Mouse (Mus musculus) intestine, embryonic 14.5 days (tissue): ENCODE measurements around the gene Tmed9. TPM values are rescaled to one million over a fixed set of nuclear protein-coding genes. Genes with fewer than 3 reads are reported as not detected.

Experiments used
- ATAC-seq: fragments of 200-750 bp; cut with Nextera tagmentation; replicated peaks from 2 replicates; pipeline ENCODE4 v1.8.0; 2017; ENCODE audit warnings: low read depth, moderate number of reproducible peaks, moderate TSS enrichment, moderate library complexity; ENCODE audit not compliant: low FRiP score, low TSS enrichment
- DNase-seq: peaks from one replicate; pipeline ENCODE4 v3.0.0-alpha.2; 2018; ENCODE audit warnings: low spot score
- H3K27ac ChIP-seq: fragments of 300-500 bp; sonication (generic); 2 replicates; pipeline ENCODE4 v1.5.1; 2014; ENCODE audit warnings: low read depth, mild to moderate bottlenecking, control low read depth
- H3K27me3 ChIP-seq: fragments of 300-500 bp; sonication (generic); replicated peaks from 2 replicates; pipeline ENCODE4 v1.6.1; 2014; ENCODE audit warnings: low read length, control low read depth; ENCODE audit not compliant: control insufficient read depth, insufficient read depth
- H3K36me3 ChIP-seq: fragments of 300-500 bp; sonication (generic); 2 replicates; pipeline ENCODE4 v1.6.1; 2014; ENCODE audit warnings: low read length, control low read depth; ENCODE audit not compliant: control insufficient read depth, insufficient read depth
- H3K4me1 ChIP-seq: fragments of 300-500 bp; sonication (generic); replicated peaks from 2 replicates; pipeline ENCODE4 v1.6.1; 2014; ENCODE audit warnings: low read length, control low read depth, mixed read lengths; ENCODE audit not compliant: control insufficient read depth, insufficient read depth
- H3K4me2 ChIP-seq: fragments of 300-500 bp; sonication (generic); 2 replicates; pipeline ENCODE4 v1.6.1; 2014; ENCODE audit warnings: low read length
- H3K4me3 ChIP-seq: fragments of 300-500 bp; sonication (generic); 2 replicates; pipeline ENCODE4 v1.5.1; 2014; ENCODE audit warnings: low read depth, low read length, control low read depth, mixed read lengths
- H3K9ac ChIP-seq: fragments of 300-500 bp; sonication (generic); 2 replicates; pipeline ENCODE4 v1.6.1; 2014; ENCODE audit warnings: mild to moderate bottlenecking, low read length
- H3K9me3 ChIP-seq: fragments of 300-500 bp; sonication (generic); 2 replicates; pipeline ENCODE4 v1.6.1; 2016; ENCODE audit warnings: low read length, control low read depth; ENCODE audit not compliant: control insufficient read depth
- WGBS: fragments of 180-500 bp; shearing (Covaris S2); extraction: QIAGEN DNeasy Blood & Tissue Kit; methylation state at CpG from one replicate; pipeline ENCODE4 v1.1.7; 2014; 5-methylcytosine and 5-hydroxymethylcytosine counted together
- polyA plus RNA-seq: library from polyadenylated mRNA; unstranded; fragments of >200 nt; fragmentation: Nextera tagmentation; extraction: Ambion mirVana; gene quantifications from 2 replicates; pipeline ENCODE4 v1.2.1, GENCODE M21; 2014

The Tmed9 gene
- polyA plus RNA-seq, 1 experiment from 2014 or later = 59.9 TPM

- Histone ChIP-seq H3K4me3 (no peak overlapping the region), H3K27me3 (no peaks in the 10 kb centered on the region), H3K27ac (no peak overlapping the region), H3K4me1 (peaks cover 9% of the 10 kb centered on the region; the same call in 1 of the 2 replicates), H3K9me3 (no peaks in the 10 kb centered on the region), H3K4me2 (no peak overlapping the region), H3K36me3 (peaks cover 39% of the 10 kb centered on the region), H3K9ac (no peak overlapping the region)
- no peak for DNase-seq
- 92% methylated on average over 12 of the region's 12 CpGs for WGBS
- no peak for ATAC-seq
Measured at GRCm38 (mm10) chr13:55595375-55595774, 21.8 kb downstream of the Tmed9 start.

- H3K27ac ChIP-seq = no peak overlapping the region
- H3K4me2 ChIP-seq = no peak overlapping the region
- H3K9me3 ChIP-seq = no peaks in the 10 kb centered on the region
- no peak overlapping the region for H3K4me3 ChIP-seq
- DNase-seq = no peak
- peaks cover 39% of the 10 kb centered on the region for H3K36me3 ChIP-seq
- H3K4me1 ChIP-seq = peaks cover 15% of the 10 kb centered on the region; the same call in 1 of the 2 replicates
- ATAC-seq = no peak
- H3K9ac ChIP-seq = no peak overlapping the region
- WGBS = 95% methylated on average over 12 of the region's 12 CpGs
- no peaks in the 10 kb centered on the region for H3K27me3 ChIP-seq
Measured at GRCm38 (mm10) chr13:55596802-55597201, 23.3 kb downstream of the Tmed9 start.

GRCm38 (mm10) chr13:55599566-55600540, 26.3 kb downstream of the Tmed9 start, which contains the start of gene B4galt7:
TSS of gene B4galt7 (plus strand) at chr13:55599896.
- peak within 1 kb of the TSS; percentile 90 for H3K4me2 ChIP-seq
- H3K4me3 ChIP-seq = peak within 1 kb of the TSS; percentile 85
- no peaks in the 10 kb centered on the region for H3K27me3 ChIP-seq
- 9% methylated on average over 51 of the region's 51 CpGs for WGBS
- peaks cover 6% of the 10 kb centered on the region; the same call in 1 of the 2 replicates for H3K4me1 ChIP-seq
- no peaks in the 10 kb centered on the region for H3K9me3 ChIP-seq
- H3K36me3 ChIP-seq = peaks cover 42% of the 10 kb centered on the region
- H3K27ac ChIP-seq = no peak within 1 kb of the TSS
- DNase-seq (peak; percentile 91), ATAC-seq (peak; percentile 88)
- peak within 1 kb of the TSS; percentile 78 for H3K9ac ChIP-seq

- DNase-seq = no peak
- 22% methylated on average over 9 of the region's 9 CpGs for WGBS
- 0 out of 2 replicates have a peak, but pooled peaks have one; percentile 30 for ATAC-seq
Measured at GRCm38 (mm10) chr13:55600657-55601056, 27.1 kb downstream of the Tmed9 start.

GRCm38 (mm10) chr13:55601611-55602010, 28.1 kb downstream of the Tmed9 start:
- DNase-seq (peak; percentile 97), ATAC-seq (no peak)
- Histone ChIP-seq H3K9ac (no peak overlapping the region), H3K4me2 (no peak overlapping the region), H3K4me3 (no peak overlapping the region), H3K27ac (no peak overlapping the region), H3K36me3 (peaks cover 28% of the 10 kb centered on the region), H3K9me3 (no peaks in the 10 kb centered on the region), H3K27me3 (no peaks in the 10 kb centered on the region), H3K4me1 (peaks cover 6% of the 10 kb centered on the region; the same call in 1 of the 2 replicates)
- 8% methylated on average over 3 of the region's 3 CpGs for WGBS

More at GRCm38 (mm10) chr13:55600657-55601056, 27.1 kb downstream of the Tmed9 start:
- peak overlapping the region; percentile 85 for H3K4me3 ChIP-seq
- H3K4me2 ChIP-seq = peak overlapping the region; percentile 90
- H3K27ac ChIP-seq = no peak overlapping the region
- H3K9ac ChIP-seq = peak overlapping the region; percentile 78
- H3K4me1 ChIP-seq = peaks cover 6% of the 10 kb centered on the region; the same call in 1 of the 2 replicates
- H3K9me3 ChIP-seq = no peaks in the 10 kb centered on the region
- peaks cover 34% of the 10 kb centered on the region for H3K36me3 ChIP-seq
- H3K27me3 ChIP-seq = no peaks in the 10 kb centered on the region

- Histone ChIP-seq H3K27ac (no peak overlapping the region), H3K9ac (no peak overlapping the region), H3K36me3 (peaks cover 36% of the 10 kb centered on the region), H3K4me1 (peaks cover 6% of the 10 kb centered on the region; the same call in 1 of the 2 replicates), H3K4me2 (no peak overlapping the region), H3K27me3 (no peaks in the 10 kb centered on the region), H3K4me3 (no peak overlapping the region), H3K9me3 (no peaks in the 10 kb centered on the region)
- ATAC-seq (no peak), DNase-seq (no peak)
- whole genome bisulfite sequencing = 97% methylated on average over 3 of the region's 3 CpGs
Measured at GRCm38 (mm10) chr13:55604606-55605005, 31.1 kb downstream of the Tmed9 start.

GRCm38 (mm10) chr13:55606899-55607623, 33.5 kb downstream of the Tmed9 start:
- H3K4me3 ChIP-seq = no peak overlapping the region
- peaks cover 43% of the 10 kb centered on the region for H3K36me3 ChIP-seq
- ATAC-seq = no peak
- no peaks in the 10 kb centered on the region for H3K9me3 ChIP-seq
- WGBS = 77% methylated on average over 10 of the region's 10 CpGs
- H3K27me3 ChIP-seq = no peaks in the 10 kb centered on the region
- no peak overlapping the region for H3K4me2 ChIP-seq
- no peak overlapping the region for H3K27ac ChIP-seq
- no peak for DNase-seq
- H3K9ac ChIP-seq = no peak overlapping the region
- H3K4me1 ChIP-seq = no peaks in the 10 kb centered on the region

GRCm38 (mm10) chr13:55607624-55608006, 34.1 kb downstream of the Tmed9 start:
- ATAC-seq = no peak
- H3K36me3 ChIP-seq = peaks cover 43% of the 10 kb centered on the region

More at GRCm38 (mm10) chr13:55607624-55608006, 34.1 kb downstream of the Tmed9 start:
- WGBS = 87% methylated on average over 2 of the region's 2 CpGs
- H3K27me3 ChIP-seq = no peaks in the 10 kb centered on the region
- H3K4me2 ChIP-seq = no peak overlapping the region
- no peak overlapping the region for H3K27ac ChIP-seq
- H3K9me3 ChIP-seq = no peaks in the 10 kb centered on the region
- H3K9ac ChIP-seq = no peak overlapping the region
- no peak overlapping the region for H3K4me3 ChIP-seq
- H3K4me1 ChIP-seq = no peaks in the 10 kb centered on the region
- no peak for DNase-seq
